Mouse (Mus musculus) liver, embryonic 12.5 days (tissue): ENCODE data around the gene Cobl. TPM values are rescaled to one million over a fixed set of nuclear protein-coding genes. Genes with fewer than 3 reads are reported as not detected.
A peak's percentile ranks its signal among the peaks of the same experiment; 100 is the strongest.

ENCODE experiments used
- ATAC-seq: fragments of 200-750 bp; cut with Nextera tagmentation; 2 replicates; pipeline ENCODE4 v1.8.0; 2017; ENCODE audit warnings: moderate number of reproducible peaks, mild to moderate bottlenecking, moderate library complexity
- H3K27ac ChIP-seq: fragments of 300-500 bp; sonication (generic); 2 replicates; pipeline ENCODE4 v1.5.1; 2016; ENCODE audit warnings: mild to moderate bottlenecking
- H3K27me3 ChIP-seq: fragments of 300-500 bp; sonication (generic); replicated peaks from 2 replicates; pipeline ENCODE4 v1.6.1; 2016; ENCODE audit warnings: mild to moderate bottlenecking, moderate library complexity
- H3K36me3 ChIP-seq: fragments of 300-500 bp; sonication (generic); 2 replicates; pipeline ENCODE4 v1.6.1; 2016; ENCODE audit warnings: mild to moderate bottlenecking, moderate library complexity
- H3K4me1 ChIP-seq: fragments of 300-500 bp; sonication (generic); 2 replicates; pipeline ENCODE4 v1.6.1; 2016
- H3K4me2 ChIP-seq: fragments of 300-500 bp; sonication (generic); 2 replicates; pipeline ENCODE4 v1.6.1; 2016; ENCODE audit warnings: mild to moderate bottlenecking, moderate library complexity
- H3K4me3 ChIP-seq: fragments of 300-500 bp; sonication (generic); 2 replicates; pipeline ENCODE4 v1.5.1; 2016; ENCODE audit warnings: mild to moderate bottlenecking, moderate library complexity
- H3K9ac ChIP-seq: fragments of 300-500 bp; sonication (generic); 2 replicates; pipeline ENCODE4 v1.6.1; 2016; ENCODE audit warnings: mild to moderate bottlenecking, moderate library complexity
- H3K9me3 ChIP-seq: fragments of 300-500 bp; sonication (generic); replicated peaks from 2 replicates; pipeline ENCODE4 v1.6.1; 2016; ENCODE audit warnings: mild to moderate bottlenecking, moderate library complexity
- WGBS: fragments of 180-500 bp; shearing (Covaris S2); methylation state at CpG from one replicate; pipeline ENCODE4 v1.1.7; 2016; ENCODE audit not compliant: insufficient replicate concordance; 5-methylcytosine and 5-hydroxymethylcytosine counted together
- polyA plus RNA-seq: library from polyadenylated mRNA; unstranded; fragments of >200 nt; fragmentation: Nextera tagmentation; extraction: Ambion mirVana; gene quantifications from 2 replicates; pipeline ENCODE4 v1.2.1, GENCODE M21; 2016

Cobl gene
- polyA plus RNA-seq, 1 experiment from 2014 or later: 2.4 TPM

GRCm38 (mm10) chr11:12231481-12232035 lies 233.2 kb downstream of the Cobl start:
- Histone ChIP-seq H3K9ac (no peak overlapping the region), H3K4me1 (no peaks in the 10 kb centered on the region), H3K4me3 (no peak overlapping the region), H3K27ac (no peak overlapping the region), H3K27me3 (0 out of 2 replicates have a peak, but pooled peaks cover 3% of the 10 kb centered on the region), H3K4me2 (no peak overlapping the region), H3K9me3 (no peaks in the 10 kb centered on the region), H3K36me3 (no peaks in the 10 kb centered on the region)
- ATAC-seq: no peak
- WGBS: 50% methylated on average over 6 of the region's 6 CpGs

GRCm38 (mm10) chr11:12229411-12229810 lies 235.3 kb downstream of the Cobl start:
- 62% methylated on average over 7 of the region's 7 CpGs for WGBS
- ATAC-seq: no peak
- no peak overlapping the region for H3K4me2 ChIP-seq
- no peak overlapping the region for H3K4me3 ChIP-seq
- no peaks in the 10 kb centered on the region for H3K9me3 ChIP-seq
- H3K36me3 ChIP-seq: no peaks in the 10 kb centered on the region
- no peak overlapping the region for H3K9ac ChIP-seq
- H3K27me3 ChIP-seq: 0 out of 2 replicates have a peak, but pooled peaks cover 3% of the 10 kb centered on the region
- H3K4me1 ChIP-seq: no peaks in the 10 kb centered on the region
- no peak overlapping the region for H3K27ac ChIP-seq

- H3K36me3 ChIP-seq: no peaks in the 10 kb centered on the region
- no peak overlapping the region for H3K27ac ChIP-seq
- no peak overlapping the region for H3K4me2 ChIP-seq
- 60% methylated on average over 3 of the region's 3 CpGs for WGBS
- H3K27me3 ChIP-seq: 0 out of 2 replicates have a peak, but pooled peaks cover under 1% of the 10 kb centered on the region
- no peaks in the 10 kb centered on the region for H3K9me3 ChIP-seq
- H3K4me3 ChIP-seq: no peak overlapping the region
- H3K4me1 ChIP-seq: no peaks in the 10 kb centered on the region
- H3K9ac ChIP-seq: no peak overlapping the region
- no peak for ATAC-seq
These were observed 237.4 kb downstream of the Cobl start for GRCm38 (mm10) chr11:12227343-12227742.

GRCm38 (mm10) chr11:12219594-12220530 lies 244.9 kb downstream of the Cobl start:
- no peak for ATAC-seq
- Histone ChIP-seq H3K4me1 (peaks cover 24% of the 10 kb centered on the region), H3K9ac (no peak overlapping the region), H3K4me2 (no peak overlapping the region), H3K4me3 (no peak overlapping the region), H3K27me3 (no peaks in the 10 kb centered on the region), H3K27ac (no peak overlapping the region), H3K9me3 (no peaks in the 10 kb centered on the region), H3K36me3 (no peaks in the 10 kb centered on the region)
- WGBS: 41% methylated on average over 4 of the region's 4 CpGs

- WGBS: 59% methylated on average over 1 of the region's 1 CpGs
- H3K9me3 ChIP-seq: no peaks in the 10 kb centered on the region
These were observed 247.9 kb downstream of the Cobl start for GRCm38 (mm10) chr11:12216897-12217296.

GRCm38 (mm10) chr11:12215582-12215981 lies 249.2 kb downstream of the Cobl start:
- no peaks in the 10 kb centered on the region for H3K36me3 ChIP-seq
- H3K9ac ChIP-seq: no peak overlapping the region
- peak overlapping the region; percentile 22 for H3K4me2 ChIP-seq
- 43% methylated on average over 1 of the region's 1 CpGs for WGBS
- peaks cover 35% of the 10 kb centered on the region for H3K4me1 ChIP-seq
- no peak overlapping the region for H3K4me3 ChIP-seq
- no peaks in the 10 kb centered on the region for H3K27me3 ChIP-seq
- no peak overlapping the region for H3K27ac ChIP-seq
- H3K9me3 ChIP-seq: no peaks in the 10 kb centered on the region
- peak; percentile 97 for ATAC-seq

More at GRCm38 (mm10) chr11:12216897-12217296, 247.9 kb downstream of the Cobl start:
- H3K4me3 ChIP-seq: no peak overlapping the region
- H3K4me2 ChIP-seq: no peak overlapping the region
- ATAC-seq: peak; percentile 55; the same call in 1 of the 2 replicates
- H3K27me3 ChIP-seq: no peaks in the 10 kb centered on the region
- no peak overlapping the region for H3K27ac ChIP-seq
- peaks cover 35% of the 10 kb centered on the region for H3K4me1 ChIP-seq
- no peaks in the 10 kb centered on the region for H3K36me3 ChIP-seq
- H3K9ac ChIP-seq: no peak overlapping the region

- Histone ChIP-seq H3K27ac (no peak overlapping the region), H3K36me3 (no peaks in the 10 kb centered on the region), H3K9me3 (no peaks in the 10 kb centered on the region), H3K27me3 (no peaks in the 10 kb centered on the region), H3K4me3 (no peak overlapping the region), H3K4me1 (peaks cover 38% of the 10 kb centered on the region), H3K9ac (no peak overlapping the region), H3K4me2 (no peak overlapping the region)
- no peak for ATAC-seq
- 68% methylated on average over 2 of the region's 2 CpGs for WGBS
These were observed 256.2 kb downstream of the Cobl start for GRCm38 (mm10) chr11:12208574-12208973.

GRCm38 (mm10) chr11:12205201-12206161 lies 259.3 kb downstream of the Cobl start:
- no peaks in the 10 kb centered on the region for H3K36me3 ChIP-seq
- peaks cover 8% of the 10 kb centered on the region; the same call in 1 of the 2 replicates for H3K27me3 ChIP-seq
- no peak overlapping the region for H3K4me3 ChIP-seq
- H3K4me1 ChIP-seq: peaks cover 38% of the 10 kb centered on the region
- H3K27ac ChIP-seq: peak overlapping the region; percentile 77
- H3K4me2 ChIP-seq: peak overlapping the region; percentile 47
- 12% methylated on average over 6 of the region's 6 CpGs for WGBS
- H3K9ac ChIP-seq: no peak overlapping the region
- peak; percentile 93 for ATAC-seq
- H3K9me3 ChIP-seq: no peaks in the 10 kb centered on the region

- Histone ChIP-seq H3K27ac (no peak overlapping the region), H3K9ac (no peak overlapping the region), H3K4me2 (no peak overlapping the region), H3K4me3 (no peak overlapping the region), H3K27me3 (peaks cover 12% of the 10 kb centered on the region; the same call in 1 of the 2 replicates), H3K36me3 (no peaks in the 10 kb centered on the region), H3K4me1 (0 out of 2 replicates have a peak, but pooled peaks cover 2% of the 10 kb centered on the region), H3K9me3 (no peaks in the 10 kb centered on the region)
- no peak for ATAC-seq
- WGBS: 68% methylated on average over 4 of the region's 4 CpGs
These were observed 265.3 kb downstream of the Cobl start for GRCm38 (mm10) chr11:12199441-12199840.

- Histone ChIP-seq H3K9me3 (no peaks in the 10 kb centered on the region), H3K27ac (no peak overlapping the region), H3K36me3 (no peaks in the 10 kb centered on the region), H3K4me3 (no peak overlapping the region), H3K27me3 (peaks cover 12% of the 10 kb centered on the region; the same call in 1 of the 2 replicates), H3K9ac (no peak overlapping the region), H3K4me1 (no peaks in the 10 kb centered on the region), H3K4me2 (no peak overlapping the region)
- 64% methylated on average over 6 of the region's 6 CpGs for WGBS
- ATAC-seq: no peak
These were observed 265.9 kb downstream of the Cobl start for GRCm38 (mm10) chr11:12198700-12199349.

GRCm38 (mm10) chr11:12198017-12198416 lies 266.7 kb downstream of the Cobl start:
- H3K4me3 ChIP-seq: no peak overlapping the region
- no peaks in the 10 kb centered on the region for H3K4me1 ChIP-seq
- H3K36me3 ChIP-seq: no peaks in the 10 kb centered on the region
- peaks cover 11% of the 10 kb centered on the region; the same call in 1 of the 2 replicates for H3K27me3 ChIP-seq
- no peak for ATAC-seq
- H3K9me3 ChIP-seq: no peaks in the 10 kb centered on the region
- 52% methylated on average over 2 of the region's 2 CpGs for WGBS
- H3K4me2 ChIP-seq: no peak overlapping the region
- no peak overlapping the region for H3K9ac ChIP-seq
- H3K27ac ChIP-seq: no peak overlapping the region
